26 mouse cellular contexts compared by ENCODE assay signal in genomic region chr8:119881301-119881700, GRCm38 (mm10). TPM values are rescaled to one million over a fixed set of nuclear protein-coding genes. Genes with fewer than 3 reads are reported as not detected.
A peak's percentile ranks its signal among the peaks of the same experiment; 100 is the strongest.
DNase-seq lines count a peak whose midpoint lies in the region; ATAC-seq and TF ChIP-seq lines count a peak whose summit lies in the region.
"Had no signal": no experiment of that assay in that cellular context is flagged by ENCODE, and none has a peak within 500 bp of the region (broad histone marks: within the 10 kb centered on the region; RNA-seq: fewer than 3 reads in every experiment).

No protein-coding gene starts in this region.

- H3K36me3 ChIP-seq in kidney, adult 2 months (ENCODE audit: control insufficient read depth, insufficient read depth, low read length) = no peaks in the 10 kb centered on the region
- H3K36me3 ChIP-seq in kidney, embryonic 14.5 days (ENCODE audit: control insufficient read depth, insufficient read depth, low read length) = no peaks in the 10 kb centered on the region; the same call in 1 of the 2 replicates
- H3K36me3 ChIP-seq in kidney, embryonic 16.5 days (ENCODE audit: insufficient read depth, low read length) = peaks cover 13% of the 10 kb centered on the region; the same call in 1 of the 2 replicates
- H3K36me3 ChIP-seq in lung, postnatal 0 days (ENCODE audit: insufficient read depth, low read length) = no peaks in the 10 kb centered on the region

- H3K27me3 ChIP-seq in kidney, adult 2 months (replicated peaks; ENCODE audit: control insufficient read depth, insufficient read depth, low read length) = no peaks in the 10 kb centered on the region
- H3K27me3 ChIP-seq in kidney, embryonic 14.5 days (ENCODE audit: control insufficient read depth, insufficient read depth, low read length) = no peaks in the 10 kb centered on the region
- H3K27me3 ChIP-seq in kidney, embryonic 16.5 days (ENCODE audit: insufficient read depth, low read length) = no peaks in the 10 kb centered on the region
- no peaks in the 10 kb centered on the region for H3K27me3 ChIP-seq in lung, postnatal 0 days (replicated peaks; ENCODE audit: insufficient read depth, low read length)
- H3K27me3 ChIP-seq: CH12.LX; forebrain, embryonic 13.5 days; Patski had no signal

- no peak for ATAC-seq in kidney, embryonic 14.5 days (ENCODE audit: low FRiP score, low TSS enrichment)
- ATAC-seq in kidney, embryonic 16.5 days (ENCODE audit: low FRiP score, low TSS enrichment) = no peak
- ATAC-seq in lung, postnatal 0 days = peak; percentile 33; the same call in 1 of the 2 replicates
- ATAC-seq: forebrain, embryonic 13.5 days; forebrain, embryonic 16.5 days; Patski had no signal

- 51% methylated on average over 6 of the region's 6 CpGs for WGBS in kidney, adult 2 months
- 80% methylated on average over 6 of the region's 6 CpGs for WGBS in kidney, embryonic 14.5 days
- WGBS in kidney, embryonic 16.5 days = 76% methylated on average over 6 of the region's 6 CpGs
- WGBS in lung, postnatal 0 days = 51% methylated on average over 6 of the region's 6 CpGs
- 52% methylated on average over 6 of the region's 6 CpGs for WGBS in lung, adult 2 months

- no peak overlapping the region for H3K4me2 ChIP-seq in kidney, embryonic 14.5 days (replicated peaks; ENCODE audit: low read depth, low read length)
- H3K4me2 ChIP-seq in kidney, embryonic 16.5 days (replicated peaks; ENCODE audit: low read depth, low read length) = no peak overlapping the region
- no peak overlapping the region for H3K4me2 ChIP-seq in lung, postnatal 0 days (replicated peaks; ENCODE audit: low read depth, low read length)
- H3K4me2 ChIP-seq: forebrain, embryonic 13.5 days; heart, embryonic 13.5 days had no signal

- TF ChIP-seq POLR2A in kidney, adult 2 months (IDR thresholded peaks at IDR 0.05; ENCODE audit: low read depth, low read length) = no peak
- TF ChIP-seq POLR2A in lung, adult 2 months (IDR thresholded peaks at IDR 0.05; ENCODE audit: borderline replicate concordance, extremely low read depth, low read depth, low read length) = no peak

- no peak for TF ChIP-seq EP300 in lung, postnatal 0 days (IDR thresholded peaks at IDR 0.05)

- no peak for TF ChIP-seq CTCF in kidney, adult 2 months (conservative IDR thresholded peaks at IDR 0.05; ENCODE audit: insufficient read depth, insufficient read length, low read depth, low read length)
- no peak for TF ChIP-seq CTCF in lung, postnatal 0 days (IDR thresholded peaks at IDR 0.05)
- no peak for TF ChIP-seq CTCF in lung, adult 2 months (IDR thresholded peaks at IDR 0.05; ENCODE audit: insufficient read depth, low read length)

- no peaks in the 10 kb centered on the region for H3K9me3 ChIP-seq in kidney, embryonic 14.5 days (ENCODE audit: control insufficient read depth, low read length)
- H3K9me3 ChIP-seq in kidney, embryonic 16.5 days (ENCODE audit: low read length) = no peaks in the 10 kb centered on the region
- H3K9me3 ChIP-seq in lung, postnatal 0 days (ENCODE audit: low read length) = no peaks in the 10 kb centered on the region
- H3K9me3 ChIP-seq: forebrain, embryonic 10.5 days; forebrain, embryonic 13.5 days; G1E; heart, embryonic 10.5 days; heart, embryonic 13.5 days had no signal

- no peak overlapping the region for H3K9ac ChIP-seq in kidney, embryonic 14.5 days (ENCODE audit: low read depth, low read length)
- H3K9ac ChIP-seq in kidney, embryonic 16.5 days (replicated peaks; ENCODE audit: low read length) = no peak overlapping the region
- H3K9ac ChIP-seq in lung, postnatal 0 days (replicated peaks; ENCODE audit: low read depth) = no peak overlapping the region
- H3K9ac ChIP-seq: forebrain, embryonic 13.5 days; heart, embryonic 13.5 days had no signal

- no peak overlapping the region for H3K4me3 ChIP-seq in kidney, adult 2 months (ENCODE audit: insufficient read depth, low read depth, low read length)
- H3K4me3 ChIP-seq in kidney, embryonic 14.5 days (ENCODE audit: low read length) = no peak overlapping the region
- H3K4me3 ChIP-seq in kidney, embryonic 16.5 days (ENCODE audit: low read length) = no peak overlapping the region
- no peak overlapping the region for H3K4me3 ChIP-seq in lung, postnatal 0 days (ENCODE audit: low read depth, low read length)
- no peak overlapping the region for H3K4me3 ChIP-seq in lung, adult 2 months (replicated peaks; ENCODE audit: extremely low read depth, low read depth, low read length)
- H3K4me3 ChIP-seq: forebrain, embryonic 10.5 days; forebrain, embryonic 13.5 days; heart, adult 2 months; heart, embryonic 10.5 days; heart, embryonic 13.5 days had no signal

- no peak for DNase-seq in kidney, adult 2 months
- DNase-seq in kidney, postnatal 4 days = no peak
- DNase-seq in lung, postnatal 0 days (ENCODE audit: low spot score) = peak; percentile 30
- no peak for DNase-seq in lung, adult 2 months
- DNase-seq: adrenal gland, postnatal 10 days; adrenal gland, postnatal 36 days; B cell, adult 2 months; cerebellum, adult 18-20 months; cerebellum, adult 9-10 months; cerebellum, postnatal 14 days; gastrocnemius, postnatal 10 days; gastrocnemius, postnatal 36 days; heart, adult 2 months; heart, postnatal 14 days; heart, postnatal 4 days had no signal

- H3K27ac ChIP-seq in kidney, adult 2 months (ENCODE audit: insufficient read depth, low read depth, low read length) = peak overlapping the region; percentile 69
- H3K27ac ChIP-seq in kidney, embryonic 14.5 days (ENCODE audit: low read depth, low read length) = no peak overlapping the region
- H3K27ac ChIP-seq in kidney, embryonic 16.5 days (ENCODE audit: low read length) = peak overlapping the region; percentile 69
- H3K27ac ChIP-seq in lung, postnatal 0 days (ENCODE audit: low read length) = no peak overlapping the region
- H3K27ac ChIP-seq: forebrain, embryonic 10.5 days; forebrain, embryonic 13.5 days; heart, adult 2 months; heart, embryonic 10.5 days; heart, embryonic 13.5 days had no signal

- H3K4me1 ChIP-seq in kidney, adult 2 months (ENCODE audit: control insufficient read depth, insufficient read depth, low read length) = peaks cover 31% of the 10 kb centered on the region; the same call in 1 of the 2 replicates
- no peaks in the 10 kb centered on the region for H3K4me1 ChIP-seq in kidney, embryonic 14.5 days (ENCODE audit: control insufficient read depth, insufficient read depth, low read length)
- no peaks in the 10 kb centered on the region for H3K4me1 ChIP-seq in kidney, embryonic 16.5 days (ENCODE audit: insufficient read depth, low read length)
- H3K4me1 ChIP-seq in lung, postnatal 0 days (ENCODE audit: insufficient read depth, low read depth, low read length) = no peaks in the 10 kb centered on the region
- H3K4me1 ChIP-seq in lung, adult 2 months (ENCODE audit: control insufficient read depth, insufficient read depth, low read length) = no peaks in the 10 kb centered on the region

RNA-seq across cellular contexts. Expression of gene Klhl36, which starts 19.2 kb away (rescaled TPM):
- 37.7 and 52.4 TPM in 2 replicates for polyA plus RNA-seq in kidney, adult 2 months (2012; rRNA removed)
- polyA plus RNA-seq in kidney, embryonic 14.5 days (2014; fragmentation: Nextera tagmentation; extraction: Ambion mirVana) = 13.3 and 13.8 TPM in 2 replicates
- 20.4 and 22.4 TPM in 2 replicates for polyA plus RNA-seq in kidney, embryonic 16.5 days (2015; fragmentation: Nextera tagmentation; extraction: Ambion mirVana)
- polyA plus RNA-seq in lung, postnatal 0 days (2015; fragmentation: Nextera tagmentation; extraction: Ambion mirVana) = 11.4 and 11.6 TPM in 2 replicates
- polyA plus RNA-seq in lung, adult 2 months (2012; rRNA removed) = 28.9 and 47.8 TPM in 2 replicates

RNA-seq across cellular contexts. Expression of gene Usp10, which starts 28.9 kb away (rescaled TPM):
- polyA plus RNA-seq in kidney, adult 2 months (2012; rRNA removed) = 121 and 135 TPM in 2 replicates
- polyA plus RNA-seq in kidney, embryonic 14.5 days (2014; fragmentation: Nextera tagmentation; extraction: Ambion mirVana) = 91.9 and 156 TPM in 2 replicates
- 194 and 197 TPM in 2 replicates for polyA plus RNA-seq in kidney, embryonic 16.5 days (2015; fragmentation: Nextera tagmentation; extraction: Ambion mirVana)
- polyA plus RNA-seq in lung, postnatal 0 days (2015; fragmentation: Nextera tagmentation; extraction: Ambion mirVana) = 38.1 and 40.3 TPM in 2 replicates
- 70.9 and 78.1 TPM in 2 replicates for polyA plus RNA-seq in lung, adult 2 months (2012; rRNA removed)

RNA-seq across cellular contexts. Expression of gene Gm20388, which starts 29.3 kb away (rescaled TPM):
- 49.7 and 53.6 TPM in 2 replicates for polyA plus RNA-seq in kidney, adult 2 months (2012; rRNA removed)
- polyA plus RNA-seq in kidney, embryonic 14.5 days (2014; fragmentation: Nextera tagmentation; extraction: Ambion mirVana) = 5.7 TPM in 1 of 2 replicates, not detected in the other
- 2.9 and 7.7 TPM in 2 replicates for polyA plus RNA-seq in kidney, embryonic 16.5 days (2015; fragmentation: Nextera tagmentation; extraction: Ambion mirVana)
- not detected in 2 replicates for polyA plus RNA-seq in lung, postnatal 0 days (2015; fragmentation: Nextera tagmentation; extraction: Ambion mirVana)
- polyA plus RNA-seq in lung, adult 2 months (2012; rRNA removed) = 58.5 and 67.8 TPM in 2 replicates
- polyA plus RNA-seq: embryonic facial prominence, embryonic 14.5 days; heart, embryonic 13.5 days had no signal

RNA-seq across cellular contexts. Expression of gene Cotl1, which starts 41.0 kb away (rescaled TPM):
- polyA plus RNA-seq in kidney, adult 2 months (2012; rRNA removed) = 427 and 463 TPM in 2 replicates
- 239 and 329 TPM in 2 replicates for polyA plus RNA-seq in kidney, embryonic 14.5 days (2014; fragmentation: Nextera tagmentation; extraction: Ambion mirVana)
- polyA plus RNA-seq in kidney, embryonic 16.5 days (2015; fragmentation: Nextera tagmentation; extraction: Ambion mirVana) = 130 and 138 TPM in 2 replicates
- 54.3 and 54.6 TPM in 2 replicates for polyA plus RNA-seq in lung, postnatal 0 days (2015; fragmentation: Nextera tagmentation; extraction: Ambion mirVana)
- polyA plus RNA-seq in lung, adult 2 months (2012; rRNA removed) = 155 and 180 TPM in 2 replicates

Comparison
In these comparisons a context has a peak if more than half of its experiments do, and no peak if none do; other contexts are left out.
1. H3K27ac ChIP-seq: peak in kidney, adult 2 months (single experiment) and kidney, embryonic 16.5 days (single experiment); none in kidney, embryonic 14.5 days (single experiment) and lung, postnatal 0 days (single experiment).